Comparison of ENCODE assay signal across 18 mouse cellular contexts in genomic region chr4:63982425-63983097, GRCm38 (mm10).
A peak's percentile ranks its signal among the peaks of the same experiment; 100 is the strongest.
DNase-seq lines count a peak whose midpoint lies in the region; ATAC-seq and TF ChIP-seq lines count a peak whose summit lies in the region.
"Had no signal": no experiment of that assay in that cellular context is flagged by ENCODE, and none has a peak within 500 bp of the region (broad histone marks: within the 10 kb centered on the region; RNA-seq: fewer than 3 reads in every experiment).

No protein-coding gene starts in this region.

- no peak for DNase-seq in forebrain, postnatal 0 days
- DNase-seq in forebrain, embryonic 10.5 days (ENCODE audit: extremely low spot score, low spot score): no peak
- no peak for DNase-seq in kidney, postnatal 0 days (ENCODE audit: low spot score)
- no peak for DNase-seq in kidney, postnatal 4 days
- DNase-seq in cerebellum, adult 8-10 months: no peak
- no peak for DNase-seq in adrenal gland, adult 2 months
- DNase-seq: adrenal gland, adult 8-10 months; cerebellum, postnatal 10 days; gastrocnemius, postnatal 36 days; kidney, postnatal 10 days; thymus, postnatal 25 days had no signal

- H3K36me3 ChIP-seq in forebrain, postnatal 0 days (ENCODE audit: insufficient read depth): no peaks in the 10 kb centered on the region
- no peaks in the 10 kb centered on the region for H3K36me3 ChIP-seq in forebrain, embryonic 10.5 days (replicated peaks)
- H3K36me3 ChIP-seq in kidney, postnatal 0 days (ENCODE audit: insufficient read depth, low read length): no peaks in the 10 kb centered on the region
- no peaks in the 10 kb centered on the region; the same call in 1 of the 2 replicates for H3K36me3 ChIP-seq in embryonic facial prominence, embryonic 13.5 days
- no peaks in the 10 kb centered on the region for H3K36me3 ChIP-seq in midbrain, embryonic 15.5 days (replicated peaks)
- H3K36me3 ChIP-seq: heart, embryonic 13.5 days; limb, embryonic 10.5 days; midbrain, embryonic 12.5 days; neural tube, embryonic 13.5 days had no signal

- H3K4me3 ChIP-seq in forebrain, postnatal 0 days (ENCODE audit: low read depth, low read length): no peak overlapping the region
- H3K4me3 ChIP-seq in forebrain, embryonic 10.5 days: no peak overlapping the region
- H3K4me3 ChIP-seq in kidney, postnatal 0 days (replicated peaks; ENCODE audit: low read depth, low read length): no peak overlapping the region
- H3K4me3 ChIP-seq in embryonic facial prominence, embryonic 13.5 days: no peak overlapping the region
- no peak overlapping the region for H3K4me3 ChIP-seq in midbrain, embryonic 15.5 days
- H3K4me3 ChIP-seq: heart, embryonic 13.5 days; limb, embryonic 10.5 days; midbrain, embryonic 12.5 days; neural tube, embryonic 13.5 days had no signal

- no peaks in the 10 kb centered on the region for H3K9me3 ChIP-seq in forebrain, postnatal 0 days (ENCODE audit: low read length)
- H3K9me3 ChIP-seq in forebrain, embryonic 10.5 days: no peaks in the 10 kb centered on the region
- H3K9me3 ChIP-seq in kidney, postnatal 0 days (replicated peaks; ENCODE audit: low read length): no peaks in the 10 kb centered on the region
- H3K9me3 ChIP-seq in embryonic facial prominence, embryonic 13.5 days: no peaks in the 10 kb centered on the region
- H3K9me3 ChIP-seq in midbrain, embryonic 15.5 days: no peaks in the 10 kb centered on the region
- H3K9me3 ChIP-seq: heart, embryonic 13.5 days; limb, embryonic 10.5 days; midbrain, embryonic 12.5 days; neural tube, embryonic 13.5 days had no signal

- no peaks in the 10 kb centered on the region for H3K27me3 ChIP-seq in forebrain, postnatal 0 days (ENCODE audit: insufficient read depth, low read length)
- peaks cover 70% of the 10 kb centered on the region for H3K27me3 ChIP-seq in forebrain, embryonic 10.5 days (ENCODE audit: poor library complexity, severe bottlenecking)
- no peaks in the 10 kb centered on the region for H3K27me3 ChIP-seq in kidney, postnatal 0 days (ENCODE audit: insufficient read depth, low read length)
- H3K27me3 ChIP-seq in embryonic facial prominence, embryonic 13.5 days: no peaks in the 10 kb centered on the region
- H3K27me3 ChIP-seq in midbrain, embryonic 15.5 days (replicated peaks): no peaks in the 10 kb centered on the region
- H3K27me3 ChIP-seq: heart, embryonic 13.5 days; neural tube, embryonic 13.5 days had no signal

- no peaks in the 10 kb centered on the region for H3K4me1 ChIP-seq in forebrain, postnatal 0 days (ENCODE audit: insufficient read depth)
- peaks cover 38% of the 10 kb centered on the region for H3K4me1 ChIP-seq in forebrain, embryonic 10.5 days
- no peaks in the 10 kb centered on the region for H3K4me1 ChIP-seq in kidney, postnatal 0 days (replicated peaks; ENCODE audit: insufficient read depth, low read length)
- H3K4me1 ChIP-seq in embryonic facial prominence, embryonic 13.5 days: peaks cover 20% of the 10 kb centered on the region
- H3K4me1 ChIP-seq in midbrain, embryonic 15.5 days: 0 out of 2 replicates have a peak, but pooled peaks cover 11% of the 10 kb centered on the region

- H3K27ac ChIP-seq in forebrain, postnatal 0 days (ENCODE audit: low read depth, low read length): no peak overlapping the region
- H3K27ac ChIP-seq in forebrain, embryonic 10.5 days: no peak overlapping the region
- H3K27ac ChIP-seq in kidney, postnatal 0 days: no peak overlapping the region
- H3K27ac ChIP-seq in embryonic facial prominence, embryonic 13.5 days: peak overlapping the region; percentile 34; the same call in 1 of the 2 replicates
- H3K27ac ChIP-seq in midbrain, embryonic 15.5 days: no peak overlapping the region
- H3K27ac ChIP-seq: heart, embryonic 13.5 days; limb, embryonic 10.5 days; liver, embryonic 14.5 days; midbrain, embryonic 12.5 days; neural tube, embryonic 13.5 days had no signal

- no peak for TF ChIP-seq CTCF in forebrain, postnatal 0 days (IDR thresholded peaks at IDR 0.05; ENCODE audit: low read depth)
- TF ChIP-seq CTCF in kidney, postnatal 0 days (IDR thresholded peaks at IDR 0.05; ENCODE audit: low read depth): no peak

- 76% methylated on average over 12 of the region's 12 CpGs for WGBS in forebrain, postnatal 0 days
- 83% methylated on average over 12 of the region's 12 CpGs for WGBS in forebrain, embryonic 10.5 days
- WGBS in kidney, postnatal 0 days: 41% methylated on average over 12 of the region's 12 CpGs
- 61% methylated on average over 12 of the region's 12 CpGs for WGBS in embryonic facial prominence, embryonic 13.5 days
- 71% methylated on average over 12 of the region's 12 CpGs for WGBS in midbrain, embryonic 15.5 days

- H3K9ac ChIP-seq in forebrain, postnatal 0 days: no peak overlapping the region
- H3K9ac ChIP-seq in kidney, postnatal 0 days (ENCODE audit: low read depth, low read length): no peak overlapping the region
- H3K9ac ChIP-seq in embryonic facial prominence, embryonic 13.5 days: no peak overlapping the region
- no peak overlapping the region for H3K9ac ChIP-seq in midbrain, embryonic 15.5 days
- H3K9ac ChIP-seq: heart, embryonic 13.5 days; liver, embryonic 14.5 days; midbrain, embryonic 12.5 days; neural tube, embryonic 13.5 days had no signal

- H3K4me2 ChIP-seq in forebrain, postnatal 0 days (ENCODE audit: low read depth): no peak overlapping the region
- peak overlapping the region; percentile 23; the same call in 1 of the 2 replicates for H3K4me2 ChIP-seq in kidney, postnatal 0 days (ENCODE audit: low read length)
- no peak overlapping the region for H3K4me2 ChIP-seq in embryonic facial prominence, embryonic 13.5 days
- H3K4me2 ChIP-seq in midbrain, embryonic 15.5 days: no peak overlapping the region
- H3K4me2 ChIP-seq: heart, embryonic 13.5 days; midbrain, embryonic 12.5 days; neural tube, embryonic 13.5 days had no signal

- ATAC-seq in forebrain, postnatal 0 days: peak; percentile 60; the same call in 1 of the 2 replicates
- peak; percentile 59 for ATAC-seq in kidney, postnatal 0 days (replicated peaks; ENCODE audit: low FRiP score, low read depth)
- no peak for ATAC-seq in embryonic facial prominence, embryonic 13.5 days (ENCODE audit: insufficient number of reproducible peaks, insufficient read depth, low FRiP score, low TSS enrichment, low read depth)
- ATAC-seq in midbrain, embryonic 15.5 days (replicated peaks): peak; percentile 79
